26 mouse cellular contexts compared by ENCODE assay signal in the genomic region with DNA sequence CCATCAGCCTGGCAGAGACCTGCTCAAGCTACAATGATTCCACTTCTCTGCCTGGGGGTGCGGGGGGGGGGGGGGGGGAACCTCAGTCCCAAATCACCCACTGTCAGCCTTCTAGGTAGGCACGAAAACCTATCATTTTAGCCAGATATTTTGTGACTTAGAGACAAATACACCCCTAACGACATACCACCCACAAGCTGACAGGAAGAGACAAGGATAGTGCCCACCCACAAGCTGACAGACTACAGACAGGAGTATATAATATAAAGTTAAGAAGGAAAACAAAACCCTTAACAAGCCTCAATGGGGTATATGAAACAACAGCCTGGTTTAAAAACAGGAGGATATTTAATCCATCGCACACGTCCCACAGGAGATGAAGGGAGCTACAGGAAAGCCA. TPM values are rescaled to one million over a fixed set of nuclear protein-coding genes. Genes with fewer than 3 reads are reported as not detected.
A peak's percentile ranks its signal among the peaks of the same experiment; 100 is the strongest.
DNase-seq lines count a peak whose midpoint lies in the region; ATAC-seq and TF ChIP-seq lines count a peak whose summit lies in the region.
"Had no signal": no experiment of that assay in that cellular context is flagged by ENCODE, and none has a peak within 500 bp of the region (broad histone marks: within the 10 kb centered on the region; RNA-seq: fewer than 3 reads in every experiment).

No protein-coding gene starts in this region.

- no peak overlapping the region for H3K4me3 ChIP-seq in gastrocnemius, adult 2 months
- H3K4me3 ChIP-seq in liver, embryonic 14.5 days (ENCODE audit: insufficient read depth in 1 of 2, low read depth in 2 of 2, low read length in 2 of 2), result no peak overlapping the region
- H3K4me3 ChIP-seq in intestine, embryonic 15.5 days (replicated peaks), result no peak overlapping the region
- H3K4me3 ChIP-seq: forebrain, embryonic 13.5 days; hindbrain, embryonic 12.5 days; myocyte; neural tube, embryonic 12.5 days; stomach, embryonic 15.5 days had no signal

- H3K9ac ChIP-seq in liver, embryonic 14.5 days (replicated peaks), result no peak overlapping the region
- no peak overlapping the region for H3K9ac ChIP-seq in intestine, embryonic 15.5 days
- H3K9ac ChIP-seq: forebrain, embryonic 13.5 days; hindbrain, embryonic 12.5 days; neural tube, embryonic 12.5 days; stomach, embryonic 15.5 days had no signal

- H3K4me1 ChIP-seq in liver, embryonic 14.5 days (replicated peaks; ENCODE audit: control insufficient read depth in 2 of 2, insufficient read depth in 2 of 2, low read length in 1 of 2), result peaks cover 3 to 4% of the 10 kb centered on the region in 2 experiments
- H3K4me1 ChIP-seq in intestine, embryonic 15.5 days (replicated peaks), result no peaks in the 10 kb centered on the region
- H3K4me1 ChIP-seq: forebrain, embryonic 13.5 days; hindbrain, embryonic 12.5 days; neural tube, embryonic 12.5 days; stomach, embryonic 15.5 days had no signal

- no peak for TF ChIP-seq EP300 in liver, embryonic 14.5 days (IDR thresholded peaks at IDR 0.05; ENCODE audit: low read depth)

- WGBS in liver, embryonic 14.5 days (ENCODE audit: insufficient replicate concordance), result 51% methylated on average over 5 of the region's 5 CpGs
- 85% methylated on average over 5 of the region's 5 CpGs for WGBS in intestine, embryonic 15.5 days

- peak overlapping the region; percentile 74; the same call in 1 of the 2 replicates for H3K27ac ChIP-seq in gastrocnemius, adult 2 months
- no peak overlapping the region for H3K27ac ChIP-seq in liver, embryonic 14.5 days
- no peak overlapping the region for H3K27ac ChIP-seq in intestine, embryonic 15.5 days
- H3K27ac ChIP-seq: forebrain, embryonic 13.5 days; hindbrain, embryonic 12.5 days; hindbrain, postnatal 0 days; neural tube, embryonic 12.5 days; stomach, embryonic 15.5 days had no signal

- no peak overlapping the region for H3K4me2 ChIP-seq in liver, embryonic 14.5 days (ENCODE audit: low read depth)
- H3K4me2 ChIP-seq in intestine, embryonic 15.5 days (replicated peaks), result no peak overlapping the region
- H3K4me2 ChIP-seq: forebrain, embryonic 13.5 days; hindbrain, embryonic 12.5 days; midbrain, embryonic 11.5 days; neural tube, embryonic 12.5 days; stomach, embryonic 15.5 days had no signal

- intact Hi-C loops in gastrocnemius, adult 2 months (cut with DNase I), result loop anchor here (2.0 to 5.0 kb wide), 2 partner anchors 34 to 131 kb away; no protein-coding TSS in a partner anchor
- intact Hi-C loops in gastrocnemius, postnatal 14 days (cut with DNase I; ENCODE audit: low total_unique reads), result no loop called here

- no peak for DNase-seq in gastrocnemius, adult 2 months
- no peak for DNase-seq in gastrocnemius, postnatal 14 days
- peak; percentile 10 to 11 for DNase-seq in right cerebral cortex, adult 2 months (ENCODE audit: low spot score in 2 of 2)
- DNase-seq in right cerebral cortex, postnatal 10 days (ENCODE audit: low spot score in 2 of 2), result no peak
- no peak for DNase-seq in liver, embryonic 14.5 days (ENCODE audit: low read depth in 3 of 3, low spot score in 3 of 3)
- DNase-seq in cerebellum, adult 11 months, result no peak
- DNase-seq: cerebellum, adult 2 months; cerebellum, postnatal 14 days had no signal

- peaks cover 71% of the 10 kb centered on the region for H3K36me3 ChIP-seq in liver, embryonic 14.5 days (replicated peaks; ENCODE audit: control insufficient read depth, insufficient read depth, low read depth)
- peaks cover 27% of the 10 kb centered on the region for H3K36me3 ChIP-seq in intestine, embryonic 15.5 days

- H3K9me3 ChIP-seq in liver, embryonic 14.5 days (ENCODE audit: control insufficient read depth, low read length), result no peaks in the 10 kb centered on the region
- H3K9me3 ChIP-seq in intestine, embryonic 15.5 days, result no peaks in the 10 kb centered on the region
- H3K9me3 ChIP-seq: forebrain, embryonic 13.5 days; hindbrain, embryonic 12.5 days; neural tube, embryonic 12.5 days; stomach, embryonic 15.5 days had no signal

- no peak for TF ChIP-seq CTCF in gastrocnemius, adult 2 months (IDR thresholded peaks at IDR 0.05)
- no peak for TF ChIP-seq CTCF in liver, embryonic 14.5 days (IDR thresholded peaks at IDR 0.05; ENCODE audit: low read depth)

- ATAC-seq in liver, embryonic 14.5 days (ENCODE audit: insufficient read depth), result peak; percentile 25; the same call in 1 of the 2 replicates
- no peak for ATAC-seq in intestine, embryonic 15.5 days
- ATAC-seq: forebrain, embryonic 13.5 days; hindbrain, postnatal 0 days; intestine, postnatal 0 days; Patski had no signal

- no peaks in the 10 kb centered on the region for H3K27me3 ChIP-seq in liver, embryonic 14.5 days (ENCODE audit: control insufficient read depth, insufficient read depth, low read length)
- no peaks in the 10 kb centered on the region for H3K27me3 ChIP-seq in intestine, embryonic 15.5 days (replicated peaks)
- H3K27me3 ChIP-seq: forebrain, embryonic 13.5 days; hindbrain, embryonic 12.5 days; neural tube, embryonic 12.5 days; Patski; stomach, embryonic 15.5 days had no signal

RNA-seq across cellular contexts. Expression of gene Sftpb, which starts 14.0 kb away (rescaled TPM):
- total RNA-seq in gastrocnemius, adult 2 months (2021), result not detected
- total RNA-seq in gastrocnemius, postnatal 14 days (2021), result not detected
- not detected in 2 replicates for polyA plus RNA-seq in liver, embryonic 14.5 days (2012; rRNA removed)
- not detected in 2 replicates for polyA plus RNA-seq in liver, embryonic 14.5 days (2014; fragmentation: Nextera tagmentation; extraction: Ambion mirVana)
- not detected in 2 replicates for polyA plus RNA-seq in intestine, embryonic 15.5 days (2015; fragmentation: Nextera tagmentation; extraction: Ambion mirVana)
- total RNA-seq: gastrocnemius, postnatal 10 days; granulocyte monocyte progenitor cell, adult 5-6 weeks; heart, postnatal 36 days; left cerebral cortex, adult 8-10 months; left cerebral cortex, postnatal 36 days; MEL had no signal
- polyA plus RNA-seq: cerebellum, adult 2 months; embryonic facial prominence, embryonic 11.5 days; forebrain, embryonic 13.5 days; hindbrain, embryonic 12.5 days; limb, embryonic 14.5 days; midbrain, embryonic 11.5 days; myocyte; neural tube, embryonic 12.5 days had no signal

RNA-seq across cellular contexts. Expression of gene Usp39, which starts 26.5 kb away (rescaled TPM):
- total RNA-seq in gastrocnemius, adult 2 months (2021), result 10 to 100 TPM; 16.4 to 18.4 TPM
- total RNA-seq in gastrocnemius, postnatal 14 days (2021), result 10 to 100 TPM; 16.7 to 17.2 TPM
- polyA plus RNA-seq in liver, embryonic 14.5 days (2012; rRNA removed), result 23.9 and 32.7 TPM in 2 replicates
- polyA plus RNA-seq in liver, embryonic 14.5 days (2014; fragmentation: Nextera tagmentation; extraction: Ambion mirVana), result 49.6 and 58.7 TPM in 2 replicates
- 38.2 and 42.6 TPM in 2 replicates for polyA plus RNA-seq in intestine, embryonic 15.5 days (2015; fragmentation: Nextera tagmentation; extraction: Ambion mirVana)

RNA-seq across cellular contexts. Expression of gene 0610030E20Rik, which starts 28.7 kb away (rescaled TPM):
- total RNA-seq in gastrocnemius, adult 2 months (2021), result 10 to 100 TPM; 10.1 to 11.7 TPM
- total RNA-seq in gastrocnemius, postnatal 14 days (2021), result 10 to 100 TPM; 11.4 TPM
- polyA plus RNA-seq in liver, embryonic 14.5 days (2012; rRNA removed), result 8.7 and 10.1 TPM in 2 replicates
- 7.9 and 10.9 TPM in 2 replicates for polyA plus RNA-seq in liver, embryonic 14.5 days (2014; fragmentation: Nextera tagmentation; extraction: Ambion mirVana)
- polyA plus RNA-seq in intestine, embryonic 15.5 days (2015; fragmentation: Nextera tagmentation; extraction: Ambion mirVana), result 25.9 and 26.1 TPM in 2 replicates

RNA-seq across cellular contexts. Expression of gene Tmem150a, which starts 36.8 kb away (rescaled TPM):
- 10 to 100 TPM; 21.0 to 24.2 TPM for total RNA-seq in gastrocnemius, adult 2 months (2021)
- 10 to 100 TPM in 1 of 2 experiments, 1 to 10 TPM in 1; 9.1 to 12.5 TPM for total RNA-seq in gastrocnemius, postnatal 14 days (2021)
- 39.0 and 58.3 TPM in 2 replicates for polyA plus RNA-seq in liver, embryonic 14.5 days (2012; rRNA removed)
- polyA plus RNA-seq in liver, embryonic 14.5 days (2014; fragmentation: Nextera tagmentation; extraction: Ambion mirVana), result 43.6 and 48.0 TPM in 2 replicates
- polyA plus RNA-seq in intestine, embryonic 15.5 days (2015; fragmentation: Nextera tagmentation; extraction: Ambion mirVana), result 11.3 and 14.4 TPM in 2 replicates

RNA-seq across cellular contexts. Expression of gene Rnf181, which starts 48.3 kb away (rescaled TPM):
- 10 to 100 TPM; 24.9 to 26.6 TPM for total RNA-seq in gastrocnemius, adult 2 months (2021)
- 10 to 100 TPM; 31.2 to 31.7 TPM for total RNA-seq in gastrocnemius, postnatal 14 days (2021)
- 40.3 and 42.8 TPM in 2 replicates for polyA plus RNA-seq in liver, embryonic 14.5 days (2012; rRNA removed)
- polyA plus RNA-seq in liver, embryonic 14.5 days (2014; fragmentation: Nextera tagmentation; extraction: Ambion mirVana), result 68.0 and 75.4 TPM in 2 replicates
- 122 and 133 TPM in 2 replicates for polyA plus RNA-seq in intestine, embryonic 15.5 days (2015; fragmentation: Nextera tagmentation; extraction: Ambion mirVana)

Comparison
In these comparisons a context has a peak if more than half of its experiments do, and no peak if none do; other contexts are left out.
1. DNase-seq: peak in right cerebral cortex, adult 2 months (2 of 2); none in gastrocnemius, adult 2 months (single experiment), gastrocnemius, postnatal 14 days (single experiment), right cerebral cortex, postnatal 10 days (0 of 2), liver, embryonic 14.5 days (0 of 3) and cerebellum, adult 11 months (single experiment).